Mouse (Mus musculus) layer of hippocampus, postnatal 25 days (tissue): ENCODE measurements around the gene Gstt4. TPM values are rescaled to one million over a fixed set of nuclear protein-coding genes. Genes with fewer than 3 reads are reported as not detected.
"Not testable (repeated sequence)": the region's sequence is repeated elsewhere in the genome, so short reads cannot be mapped to it uniquely, and the experiment has no call there.

Source experiments
- DNase-seq, 2 experiments: peaks; one replicate each; pipeline ENCODE4 v3.0.0; 2022; ENCODE audit warnings: mixed read lengths in 2 of 2, low spot score in 1 of 2; ENCODE audit errors: extremely low spot score in 1 of 2
- total RNA-seq, 2 experiments: library from RNA; stranded (reverse); gene quantifications; 2 replicates each; pipeline ENCODE4 v1.2.3; 2021

Gene Gstt4
- total RNA-seq, 2 experiments from 2014 or later, result not detected

- DNase-seq, result no peak
These were observed 27.5 kb downstream of the Gstt4 start for GRCm38 (mm10) chr10:75794880-75795279.

- no peak for DNase-seq
These were observed 31.6 kb downstream of the Gstt4 start for GRCm38 (mm10) chr10:75790773-75791172.

- DNase-seq, result no peak
These were observed 32.5 kb downstream of the Gstt4 start for GRCm38 (mm10) chr10:75789841-75790240.

DNA sequence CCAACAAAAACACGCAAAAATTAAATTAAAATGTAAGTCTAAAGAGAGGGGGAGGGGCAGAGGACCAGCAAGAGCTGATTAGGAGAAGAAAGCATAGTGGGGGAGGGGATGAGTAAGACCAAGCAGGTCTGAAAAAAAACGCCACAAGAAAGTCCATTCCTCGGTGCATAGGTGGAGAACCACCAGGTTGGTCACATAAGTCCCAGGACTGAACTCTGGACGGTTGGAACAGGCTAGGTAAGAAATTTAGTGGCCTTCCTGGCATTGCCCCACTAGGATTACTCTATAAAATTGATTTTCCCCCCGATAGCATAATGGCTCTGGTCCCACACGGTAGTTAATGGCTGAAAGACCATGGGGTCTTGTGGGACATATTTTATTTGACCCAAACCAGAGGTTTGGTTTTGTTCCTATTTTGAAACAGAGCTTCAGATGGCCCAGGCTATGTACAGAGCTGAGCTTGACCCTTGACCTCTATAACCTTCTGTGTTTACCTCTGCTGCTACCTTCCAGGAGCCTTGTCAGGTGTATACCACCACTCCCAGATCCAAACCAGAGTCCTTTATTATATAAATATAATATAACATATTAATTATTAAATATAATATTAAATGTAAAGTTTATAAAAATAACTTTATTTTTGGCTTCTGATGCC lies 33.1 kb downstream of the Gstt4 start:
- no peak for DNase-seq

GRCm38 (mm10) chr10:75788277-75788676 lies 34.1 kb downstream of the Gstt4 start:
- DNase-seq, result no peak

- DNase-seq, result no peak
These were observed 36.9 kb downstream of the Gstt4 start for GRCm38 (mm10) chr10:75785442-75785841.

GRCm38 (mm10) chr10:75780769-75781578 lies 41.4 kb downstream of the Gstt4 start, which contains the start of the genes Gm20441 and Gstt3:
TSS of gene Gm20441 (minus strand) at chr10:75780954.
TSS of gene Gstt3 (minus strand) at chr10:75781414.
- DNase-seq, result peak in 1 of 2 experiments; percentile 16

DNA sequence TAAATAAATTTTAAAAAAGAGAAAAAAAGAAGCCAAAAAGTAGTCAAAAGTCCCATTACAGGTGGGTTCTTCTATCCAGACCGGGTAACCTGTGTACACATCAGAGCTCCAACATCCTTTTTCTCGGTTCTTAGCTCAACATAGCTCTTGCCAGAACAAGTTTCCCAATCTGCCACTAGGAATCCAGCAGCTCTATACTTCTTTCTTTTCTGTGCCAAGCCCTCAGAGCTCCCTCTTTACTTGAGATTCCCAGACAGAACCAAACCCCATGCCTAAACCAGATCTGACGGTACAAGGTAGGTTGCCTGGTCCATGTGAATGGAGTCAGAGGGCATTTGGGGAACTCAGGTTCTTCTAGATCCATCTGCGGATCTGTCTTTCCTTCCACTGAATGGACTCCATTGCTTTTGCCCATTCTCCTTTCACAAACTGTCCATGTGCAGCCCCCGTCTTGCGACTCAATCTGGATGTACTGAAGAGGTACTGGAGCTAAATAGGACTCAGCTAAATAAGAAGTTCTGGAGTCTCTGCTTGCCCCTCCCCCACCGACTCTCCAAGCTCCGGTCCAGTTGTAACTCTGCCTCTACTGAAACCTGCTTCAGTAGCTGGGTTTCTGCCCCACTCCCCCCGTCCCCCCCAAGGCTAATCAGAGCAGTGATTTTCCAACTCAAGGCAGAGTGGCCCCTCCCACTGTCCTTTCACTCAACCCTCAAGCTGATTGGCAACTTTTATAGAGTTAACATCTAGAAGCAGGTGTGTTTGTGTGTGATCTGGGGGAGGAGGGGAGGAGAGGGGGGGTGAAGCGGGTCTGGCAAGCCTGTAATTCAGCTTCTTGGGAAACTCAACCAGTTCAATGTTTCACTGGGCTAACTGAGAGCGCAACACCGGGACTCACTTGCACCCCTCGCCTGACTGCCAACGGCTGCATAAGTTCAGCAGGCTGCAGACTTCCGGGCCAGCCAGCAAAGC lies 42.9 kb downstream of the Gstt4 start:
- DNase-seq, result no peak

DNA sequence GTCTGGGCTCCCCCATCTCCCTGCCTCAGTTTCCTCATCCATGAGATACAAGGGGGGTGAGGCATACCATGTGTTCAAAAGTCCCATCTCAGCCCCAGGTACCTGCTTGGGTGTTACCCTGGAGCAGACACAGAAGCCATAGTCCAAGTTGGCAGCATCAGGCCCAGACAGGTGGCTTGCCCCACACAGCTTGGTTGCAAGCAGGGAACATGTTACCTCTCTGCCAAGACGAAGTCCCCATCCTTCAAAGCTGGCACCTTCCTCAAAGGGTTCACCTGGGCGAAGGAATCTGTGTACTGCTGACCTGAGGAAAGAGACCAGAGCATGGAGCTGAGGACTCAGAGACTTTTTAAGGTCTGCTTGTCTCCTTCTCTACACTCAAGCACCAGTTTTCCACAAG lies 44.5 kb downstream of the Gstt4 start:
- DNase-seq, result no peak

DNA sequence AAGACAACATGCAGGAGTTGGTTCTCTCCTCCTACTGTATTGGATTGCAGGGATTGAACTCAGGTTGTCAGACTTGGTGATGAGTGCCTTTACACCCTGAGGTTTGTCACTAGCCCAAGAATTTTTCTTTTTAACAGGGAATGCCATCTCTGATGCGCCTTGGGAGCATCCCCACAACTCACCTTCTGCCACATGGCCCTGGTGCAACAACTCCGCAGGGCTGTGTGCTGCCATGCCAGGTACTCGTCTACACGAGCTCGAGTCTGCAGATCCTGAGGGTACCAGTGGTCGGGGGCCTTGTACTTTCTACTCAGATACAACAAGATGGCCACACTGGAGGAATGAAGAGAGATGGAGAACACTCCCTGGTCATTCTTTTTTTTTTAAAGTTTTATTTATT lies 45.8 kb downstream of the Gstt4 start:
- DNase-seq, result no peak

DNA sequence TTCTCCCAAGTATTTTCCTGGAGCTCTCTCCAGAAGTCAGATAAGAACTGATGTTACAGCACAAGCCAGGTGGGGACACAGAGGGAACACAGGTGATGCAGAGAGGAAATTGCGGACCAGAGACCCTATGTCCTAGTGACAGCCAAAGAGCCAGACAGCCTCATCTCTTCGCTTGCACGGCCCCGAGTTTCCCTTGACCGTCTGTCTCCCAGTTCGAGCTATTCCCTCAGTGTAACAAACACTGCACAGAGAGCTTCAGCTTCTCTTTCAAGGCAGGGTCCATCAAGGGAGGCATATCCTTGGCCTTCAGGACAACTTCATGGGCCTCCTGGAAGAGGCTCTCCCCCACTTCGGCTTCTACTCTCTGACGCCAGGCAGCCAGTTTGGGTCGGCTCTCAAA lies 47.8 kb downstream of the Gstt4 start:
- DNase-seq, result no peak

GRCm38 (mm10) chr10:75774102-75774501 lies 48.2 kb downstream of the Gstt4 start:
- no peak for DNase-seq

DNA sequence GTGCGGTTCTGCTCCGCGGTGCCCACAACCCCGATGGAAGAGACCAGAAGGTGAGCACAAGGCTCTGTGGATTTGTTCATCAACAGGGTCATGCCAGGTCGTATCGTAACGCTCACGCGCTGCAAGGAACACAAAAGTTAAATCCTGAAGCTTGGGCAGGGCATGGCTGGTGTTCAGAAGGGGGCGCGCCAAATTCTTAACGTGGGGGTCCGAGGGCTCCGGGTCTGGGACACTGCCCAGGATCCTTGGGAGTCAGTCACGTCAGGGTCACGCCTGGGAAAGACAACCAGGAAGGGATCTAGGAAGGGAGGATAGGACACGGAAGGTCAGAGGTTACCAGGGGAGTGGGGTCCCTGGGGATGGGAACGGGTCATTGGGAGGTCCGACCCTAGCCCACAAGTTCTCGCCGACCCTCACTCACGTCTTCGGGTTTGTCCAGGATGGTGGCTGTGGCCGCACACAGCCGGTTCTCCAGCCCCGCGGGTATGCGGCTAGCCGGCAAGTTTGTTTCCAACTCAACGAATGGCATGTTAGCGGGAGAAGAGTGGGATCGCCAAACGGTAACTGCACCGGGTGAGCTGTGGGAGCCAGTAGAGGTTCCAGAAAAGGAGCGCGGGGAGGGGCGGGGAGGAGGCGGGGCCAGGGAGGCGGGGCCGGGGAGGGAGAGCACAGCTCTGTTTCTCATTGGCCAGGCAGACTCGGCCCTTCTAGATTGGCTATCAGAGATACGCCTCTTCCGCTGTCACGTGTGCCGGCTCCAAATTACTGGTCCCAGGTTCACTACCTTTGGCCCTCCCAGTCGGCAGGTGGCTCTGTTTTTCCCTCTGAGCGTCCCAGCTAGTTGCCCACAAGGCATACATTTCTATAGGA lies 49.3 kb downstream of the Gstt4 start, which contains the start of gene Ddt:
TSS of gene Ddt (minus strand) at position 620 of the 870 bp plus-strand sequence.
- peak; percentile 55 to 71 for DNase-seq

GRCm38 (mm10) chr10:75767756-75768155 lies 54.6 kb downstream of the Gstt4 start:
- not testable (repeated sequence) for DNase-seq

- no peak for DNase-seq
These were observed 55.5 kb downstream of the Gstt4 start for GRCm38 (mm10) chr10:75766856-75767255.

Other genes with a start within 250 kb of the Gstt4 start
- 1 to 10 TPM; 3.3 to 3.8 TPM for gene Ggt5, start 233.2 kb downstream of the Gstt4 start, total RNA-seq
- gene Susd2, start 178.5 kb downstream of the Gstt4 start, total RNA-seq, result 1 to 10 TPM; 1.4 to 1.6 TPM
- gene Cabin1, start 58.2 kb downstream of the Gstt4 start, total RNA-seq, result 10 to 100 TPM; 60.6 to 79.2 TPM
- gene Ddt, start 49.1 kb downstream of the Gstt4 start, total RNA-seq, result 10 to 100 TPM; 40.4 to 44.5 TPM
- gene Gm20441, start 41.6 kb downstream of the Gstt4 start, total RNA-seq, result not detected
- 1 to 10 TPM; 1.7 to 1.8 TPM for gene Gstt3, start 41.1 kb downstream of the Gstt4 start, total RNA-seq
- gene Gstt1, start 24.0 kb downstream of the Gstt4 start, total RNA-seq, result 1 to 10 TPM; 3.9 to 6.5 TPM
- 1 to 10 TPM; 2.2 to 4.5 TPM for gene Gstt2, start 14.9 kb upstream of the Gstt4 start, total RNA-seq
- 100 to 1,000 TPM; 420 to 504 TPM for gene Mif, start 37.7 kb upstream of the Gstt4 start, total RNA-seq
- gene Derl3, start 70.9 kb upstream of the Gstt4 start, total RNA-seq, result 1 to 10 TPM; 3.8 to 4.7 TPM
- 10 to 100 TPM; 86.4 to 88.8 TPM for gene Smarcb1, start 99.1 kb upstream of the Gstt4 start, total RNA-seq
- gene Chchd10, start 110.6 kb upstream of the Gstt4 start, total RNA-seq, result 100 to 1,000 TPM; 323 to 356 TPM
- gene Mmp11, start 114.0 kb upstream of the Gstt4 start, total RNA-seq, result 1 to 10 TPM; 1.4 to 2.1 TPM
- 1 to 10 TPM in 1 of 2 experiments, under 1 TPM in 1; 0.64 to 1.1 TPM for gene Gm867, start 118.1 kb upstream of the Gstt4 start, total RNA-seq
- not detected for gene Vpreb3, start 120.5 kb upstream of the Gstt4 start, total RNA-seq
- gene Gm5134, start 132.0 kb upstream of the Gstt4 start, total RNA-seq, result under 1 TPM; 0.21 to 0.66 TPM
- gene Zfp280b, start 210.1 kb upstream of the Gstt4 start, total RNA-seq, result 10 to 100 TPM; 15.9 to 17.2 TPM